Mouse (Mus musculus) embryo, embryonic 9.5 days (tissue): ENCODE data around the gene Sephs2.
"Not testable (repeated sequence)": the region's sequence is repeated elsewhere in the genome, so short reads cannot be mapped to it uniquely, and the experiment has no call there.

Source experiments
- DNase-seq: peaks from one replicate; pipeline ENCODE4 v3.0.0-alpha.2; 2017; ENCODE audit errors: extremely low spot score

The Sephs2 gene

DNA sequence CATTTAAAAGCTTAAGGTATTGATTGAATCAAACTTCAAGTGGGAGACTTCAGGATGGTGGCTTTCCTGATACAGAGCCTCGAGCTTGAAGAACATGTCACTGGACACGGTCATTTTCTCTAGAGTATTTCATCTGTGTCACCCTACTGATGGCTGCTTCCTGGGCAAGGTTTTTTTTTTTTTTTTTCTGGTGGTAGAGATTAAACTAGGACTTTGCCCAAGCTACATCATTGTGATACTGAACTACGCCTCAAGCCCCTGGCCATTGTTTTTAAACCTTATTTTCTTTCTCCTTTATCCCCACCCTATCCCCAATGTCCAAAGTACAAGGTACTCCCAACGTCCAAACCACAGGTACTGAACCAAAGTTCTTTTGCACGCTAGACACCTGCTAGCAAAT is 3.2 kb downstream of the Sephs2 start:
- no peak for DNase-seq

DNA sequence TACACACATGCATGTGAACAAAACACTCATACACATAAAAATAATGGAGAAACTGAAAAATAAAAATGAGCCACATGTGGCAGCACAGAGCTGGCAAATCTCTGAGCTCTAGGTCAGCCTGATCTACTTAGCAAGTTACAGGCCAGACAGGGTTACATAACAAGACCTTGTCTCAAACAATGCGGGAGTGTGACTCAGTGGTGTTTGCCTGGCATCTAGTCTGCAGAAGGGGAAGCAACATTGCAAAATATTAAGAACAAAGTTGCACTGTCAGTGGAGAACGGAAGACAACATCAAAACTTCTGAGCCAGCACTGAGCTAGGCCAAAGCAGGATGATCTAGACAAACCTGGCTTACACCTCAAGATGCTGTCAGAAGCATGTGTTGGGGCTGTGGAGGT is 3.6 kb downstream of the Sephs2 start:
- no peak for DNase-seq

DNA sequence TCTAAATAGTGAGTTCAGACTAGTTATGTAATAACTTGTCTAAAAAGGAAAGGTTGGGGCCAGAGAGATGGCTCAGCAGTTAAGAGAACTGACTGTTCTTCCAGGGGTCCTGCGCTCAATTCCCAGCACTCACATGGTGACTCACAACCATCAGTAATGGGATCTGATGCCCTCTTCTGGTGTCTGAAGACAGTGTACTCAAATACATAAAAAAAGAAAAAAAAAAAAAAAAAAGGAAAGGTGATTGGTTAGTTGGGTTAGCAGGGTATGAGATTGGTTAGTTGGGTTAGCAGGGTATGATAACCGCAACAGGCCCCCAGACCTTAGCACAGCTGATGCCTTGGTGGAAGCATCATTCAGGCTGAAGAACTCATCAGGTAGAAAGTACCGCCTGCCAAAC is 10.3 kb downstream of the Sephs2 start:
- DNase-seq: no peak

DNA sequence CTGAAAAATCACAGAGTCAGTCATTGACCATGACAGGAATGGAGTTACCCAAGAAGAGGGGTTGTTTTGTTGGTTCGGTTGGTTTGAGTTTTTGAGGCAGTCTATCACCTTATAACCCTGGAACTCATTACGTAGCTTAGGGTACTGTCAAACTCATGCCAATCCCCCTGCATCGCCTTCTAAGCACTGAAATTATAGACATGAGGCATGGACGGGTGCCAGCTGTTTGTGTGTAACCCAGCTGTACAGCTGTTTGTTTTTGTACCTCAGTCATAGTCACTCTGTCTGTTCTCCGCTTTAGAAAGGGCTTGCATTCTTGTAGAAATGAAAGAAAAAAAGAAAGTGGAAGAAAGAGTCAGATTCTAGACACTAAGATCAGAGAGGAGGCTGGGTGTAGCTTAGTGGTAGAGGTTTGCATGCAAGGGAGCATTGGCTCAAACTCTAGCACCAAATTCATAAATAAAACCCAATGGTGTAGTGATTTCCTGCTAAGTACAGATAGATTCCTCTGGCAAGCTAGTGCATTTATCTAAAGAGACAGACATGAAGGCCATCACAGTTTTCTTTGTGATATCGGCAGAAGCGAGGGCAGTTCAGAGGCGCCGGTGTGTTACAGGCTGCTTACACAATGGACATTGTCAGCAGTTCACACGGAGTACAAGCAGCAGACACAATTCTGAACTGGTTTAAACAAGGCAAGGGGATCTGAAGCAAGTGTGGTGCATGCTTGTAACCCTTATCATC is 11.5 kb downstream of the Sephs2 start:
- no peak for DNase-seq

DNA sequence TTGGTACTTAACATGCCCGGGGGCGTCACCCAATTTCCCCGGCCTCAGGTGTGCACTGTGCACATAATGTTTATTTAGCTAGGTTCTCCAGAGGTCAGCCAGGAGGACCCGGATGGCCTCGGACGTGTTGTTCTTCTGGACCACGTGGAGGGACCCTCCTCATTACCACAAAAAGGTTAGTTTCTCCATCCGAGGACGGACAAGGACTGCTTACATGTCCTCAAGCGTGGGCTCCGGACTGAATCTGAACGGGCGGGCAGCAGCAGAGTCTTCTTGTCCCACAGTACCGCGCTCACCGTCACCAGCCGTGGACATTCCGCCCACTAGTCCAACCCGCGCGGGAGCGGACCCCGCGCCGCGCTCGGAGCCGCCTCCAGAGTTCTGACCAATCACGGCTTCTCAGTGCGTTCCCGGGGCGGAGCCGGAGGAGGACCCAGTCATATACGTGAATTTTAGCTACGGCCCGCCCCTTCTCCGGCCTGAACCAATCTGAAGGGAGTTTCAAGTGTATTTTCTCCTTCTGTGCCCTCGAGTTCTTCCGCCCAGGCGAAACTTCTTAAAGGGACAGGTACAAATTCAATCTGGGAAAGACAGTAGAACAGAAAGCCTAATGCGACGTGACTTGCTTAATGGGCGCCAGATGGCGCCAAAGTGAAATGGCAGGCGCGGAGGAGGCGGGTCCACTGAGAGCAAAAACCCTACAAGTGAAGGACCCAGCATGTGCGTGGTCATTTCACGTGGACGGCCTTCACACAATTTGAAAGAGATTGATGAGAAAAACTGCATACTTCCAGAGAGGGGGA is 13.3 kb downstream of the Sephs2 start, which contains the start of gene Dctpp1:
Gene Dctpp1, minus strand, starts transcription at position 401 of the 803 bp plus-strand sequence.
- peak; percentile 96 for DNase-seq

DNA sequence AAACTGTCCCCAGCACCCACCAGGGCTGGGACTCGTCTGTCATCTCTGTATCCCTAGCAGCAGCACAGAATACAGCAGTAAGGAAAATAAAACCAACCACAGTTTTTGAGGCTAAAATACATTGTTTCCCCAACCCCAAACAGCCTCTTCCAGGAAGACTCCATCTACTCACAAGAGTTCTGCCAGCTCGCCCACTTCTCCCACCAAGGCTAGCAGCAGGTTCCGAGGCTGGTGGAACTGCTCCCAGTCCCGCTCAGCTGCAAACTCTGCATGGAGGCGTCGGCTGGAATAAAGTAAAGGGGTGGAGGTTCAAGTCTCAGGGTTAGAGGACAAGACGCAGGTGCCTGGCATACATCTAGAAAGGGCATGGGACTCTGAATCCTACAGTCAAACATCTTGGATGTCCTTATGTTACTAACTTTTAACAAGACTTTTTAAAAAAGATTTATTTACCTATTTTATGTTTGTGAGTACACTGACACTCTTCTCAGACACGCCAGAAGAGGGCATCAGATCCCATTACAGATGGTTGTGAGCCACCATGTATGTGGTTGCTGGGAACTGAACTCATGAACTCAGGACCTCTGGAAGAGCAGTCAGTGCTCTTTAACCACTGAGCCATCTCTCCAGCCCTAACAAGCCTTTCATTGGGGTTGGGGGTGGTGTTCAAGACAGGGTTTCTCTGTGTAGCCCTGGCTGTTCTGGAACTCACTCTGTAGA is 14.5 kb downstream of the Sephs2 start:
- no peak for DNase-seq

DNA sequence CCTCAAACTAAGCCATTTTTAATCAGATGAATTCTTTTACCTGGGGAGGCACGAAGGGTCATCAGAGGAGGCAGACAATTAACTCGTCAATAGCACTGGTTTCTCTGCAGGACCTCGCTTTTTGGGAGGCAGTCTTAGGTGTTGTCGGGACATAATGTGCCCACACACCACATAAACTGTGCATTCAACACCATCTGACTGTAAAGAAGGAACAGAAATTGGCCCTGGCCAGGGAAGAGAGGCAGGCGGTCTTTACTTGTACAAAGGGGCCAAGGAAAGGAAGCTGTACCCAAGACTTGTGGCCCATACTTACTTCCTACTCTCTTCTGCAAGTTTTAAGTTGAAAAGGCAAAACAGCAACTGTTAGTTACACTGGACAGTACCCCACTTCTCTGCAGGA is 17.3 kb downstream of the Sephs2 start:
- DNase-seq: no peak

DNA sequence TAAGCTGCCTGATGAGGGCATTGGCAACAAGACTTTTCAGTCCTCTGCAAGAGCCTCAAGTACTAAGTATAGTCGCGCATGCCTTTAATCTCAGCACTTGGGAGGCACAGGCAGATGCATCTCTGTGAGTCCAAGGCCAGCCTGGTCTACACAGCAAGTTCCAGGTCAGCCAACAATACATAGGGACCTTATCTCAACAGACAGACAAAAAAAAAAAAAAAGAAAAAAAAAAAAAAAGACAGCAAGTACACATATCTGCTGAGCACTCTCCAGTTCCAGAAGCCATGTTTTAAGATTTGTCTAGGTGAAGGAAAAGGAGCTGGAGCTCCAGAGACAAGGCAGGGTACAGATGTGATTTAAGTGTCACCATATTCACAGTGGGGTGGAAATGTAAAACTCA is 17.9 kb downstream of the Sephs2 start:
- no peak for DNase-seq

DNA sequence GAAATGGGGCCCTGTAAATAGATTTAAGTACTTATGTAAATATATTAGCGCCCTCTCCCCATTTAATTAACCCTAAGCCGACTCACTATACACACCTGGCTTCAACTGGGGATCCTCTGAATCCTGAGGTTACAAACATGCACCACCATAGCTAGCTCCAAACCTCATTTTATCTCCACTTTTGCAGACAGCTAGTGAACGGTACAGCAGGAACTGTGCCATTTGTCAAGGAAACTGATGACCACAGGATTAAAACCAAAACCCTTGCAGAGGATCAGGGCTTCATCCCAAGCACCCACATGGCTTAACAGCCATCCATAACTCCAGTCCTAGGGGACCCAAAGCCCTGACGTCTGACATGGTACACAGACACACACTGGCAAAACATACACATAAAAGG is 18.8 kb downstream of the Sephs2 start:
- no peak for DNase-seq

DNA sequence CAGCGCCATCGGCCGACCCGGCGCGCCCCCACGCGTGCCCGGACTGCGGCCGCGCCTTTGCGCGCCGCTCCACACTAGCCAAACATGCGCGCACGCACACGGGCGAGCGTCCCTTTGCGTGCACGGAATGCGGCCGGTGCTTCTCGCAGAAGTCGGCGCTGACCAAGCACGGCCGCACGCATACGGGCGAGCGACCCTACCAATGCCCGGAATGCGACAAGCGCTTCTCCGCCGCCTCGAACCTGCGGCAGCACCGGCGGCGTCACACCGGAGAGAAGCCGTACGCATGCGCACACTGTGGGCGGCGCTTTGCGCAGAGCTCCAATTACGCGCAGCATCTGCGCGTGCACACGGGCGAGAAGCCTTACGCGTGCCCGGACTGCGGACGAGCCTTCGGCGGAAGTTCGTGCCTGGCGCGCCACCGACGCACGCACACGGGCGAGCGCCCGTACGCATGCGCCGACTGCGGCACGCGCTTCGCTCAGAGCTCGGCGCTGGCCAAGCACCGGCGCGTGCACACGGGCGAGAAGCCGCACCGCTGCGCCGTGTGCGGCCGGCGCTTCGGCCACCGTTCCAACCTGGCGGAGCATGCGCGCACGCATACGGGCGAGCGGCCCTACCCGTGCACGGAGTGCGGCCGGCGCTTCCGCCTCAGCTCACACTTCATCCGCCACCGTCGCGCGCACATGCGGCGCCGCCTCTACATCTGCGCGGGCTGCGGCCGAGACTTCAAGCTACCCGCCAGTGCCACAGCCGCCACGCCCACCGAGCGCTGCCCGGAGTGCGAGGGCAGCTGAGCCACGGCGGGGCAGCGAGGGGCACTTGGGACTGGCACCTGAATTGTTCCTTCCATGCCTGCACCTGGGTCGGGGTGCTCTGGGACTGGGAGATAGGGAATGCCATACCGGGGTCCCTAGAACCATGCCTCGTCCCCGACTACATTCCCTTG is 19.8 kb downstream of the Sephs2 start:
- DNase-seq: peak; percentile 91

DNA sequence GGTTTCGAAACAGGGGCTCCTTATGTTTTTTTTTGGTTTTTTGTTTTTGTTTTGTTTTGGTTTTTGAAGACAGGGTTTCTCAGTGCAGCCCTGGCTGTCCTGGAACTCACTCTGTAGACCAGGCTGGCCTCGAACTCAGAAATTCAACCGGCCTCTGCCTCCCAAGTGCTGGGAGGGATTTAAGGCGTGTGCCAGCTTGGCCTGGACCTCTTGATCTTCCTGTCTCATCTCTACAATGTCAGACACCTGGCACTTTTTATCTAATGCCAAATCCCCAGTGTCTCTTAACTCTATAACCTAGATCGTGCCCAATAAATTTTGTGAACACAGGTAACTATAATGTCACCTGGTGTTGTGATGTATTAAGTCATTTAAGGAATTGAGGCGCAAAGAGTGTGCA is 20.5 kb downstream of the Sephs2 start:
- no peak for DNase-seq

DNA sequence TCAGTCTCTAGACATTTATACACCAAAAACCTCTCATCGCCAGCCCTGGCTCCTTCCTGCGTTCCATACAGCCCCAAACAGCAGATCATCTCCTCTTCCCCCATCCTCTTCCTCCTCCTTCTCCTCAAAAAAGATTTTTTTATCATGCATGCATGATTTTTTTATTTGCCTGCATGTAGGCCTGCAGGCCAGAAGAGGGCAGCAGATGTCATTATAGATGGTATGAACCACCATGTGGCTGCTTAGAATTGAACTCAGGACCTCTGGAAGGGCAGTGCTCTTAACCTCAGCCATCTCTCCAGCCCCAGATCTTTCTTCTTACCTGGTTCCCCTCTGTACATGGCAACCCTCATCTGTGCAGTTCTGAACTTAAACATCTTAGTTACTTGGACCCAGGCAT is 21.4 kb downstream of the Sephs2 start:
- no peak for DNase-seq

DNA sequence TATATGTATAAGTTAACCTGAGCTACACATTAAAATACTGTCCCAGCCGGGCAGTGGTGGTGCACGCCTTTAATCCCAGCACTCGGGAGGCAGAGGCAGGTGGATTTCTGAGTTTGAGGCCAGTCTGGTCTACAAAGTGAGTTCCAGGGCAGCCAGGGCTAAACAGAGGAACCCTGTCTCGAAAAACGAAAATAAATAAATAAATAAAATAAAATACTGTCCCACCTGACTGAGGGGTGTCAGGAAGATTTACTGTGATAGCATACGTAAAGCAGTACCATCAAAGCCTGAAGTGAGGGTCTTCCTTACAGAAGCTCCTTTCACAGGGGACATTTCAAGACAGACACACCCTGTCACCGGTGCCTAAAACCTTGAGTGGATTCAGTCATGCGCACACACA is 23.3 kb downstream of the Sephs2 start:
- not testable (repeated sequence) for DNase-seq

DNA sequence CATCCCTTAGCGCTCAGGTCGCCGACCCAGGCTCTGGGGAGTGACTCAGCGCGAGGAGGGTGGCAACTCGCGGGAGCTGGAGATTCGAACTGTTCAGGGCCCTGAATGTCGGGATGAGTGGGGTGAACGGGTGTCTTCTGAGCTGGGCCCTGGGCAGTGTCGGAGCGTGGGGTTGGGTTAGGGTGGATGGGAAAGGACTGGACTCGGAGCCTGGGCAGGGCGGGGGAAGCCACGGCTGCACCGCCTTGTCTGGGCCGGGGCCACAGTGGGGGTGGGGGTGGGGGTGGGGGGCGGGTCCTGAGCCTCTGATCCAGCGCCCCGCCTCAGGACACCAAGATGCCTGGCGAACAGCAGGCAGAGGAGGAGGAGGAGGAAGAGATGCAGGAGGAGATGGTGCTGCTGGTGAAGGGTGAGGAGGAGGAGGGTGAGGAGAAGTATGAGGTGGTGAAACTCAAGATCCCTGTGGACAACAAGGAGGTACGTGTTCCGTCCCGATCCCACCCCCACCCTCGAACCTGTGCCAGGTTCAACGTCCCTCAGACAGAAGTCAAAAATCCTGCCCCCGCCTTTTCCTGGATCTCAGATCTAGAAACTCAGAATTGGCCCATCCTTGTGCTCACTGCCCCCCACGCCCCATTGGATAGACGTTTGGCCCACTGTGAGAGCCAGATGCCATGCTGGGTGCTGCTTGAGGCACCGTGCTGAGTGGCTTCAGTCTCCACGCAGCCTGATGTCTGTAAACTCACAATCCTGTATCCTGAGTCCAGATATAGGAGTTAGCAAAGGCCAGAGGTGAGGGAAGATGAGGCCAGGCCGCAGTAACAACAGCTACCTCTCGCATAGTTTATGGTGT is 29.0 kb downstream of the Sephs2 start:
- no peak for DNase-seq

DNA sequence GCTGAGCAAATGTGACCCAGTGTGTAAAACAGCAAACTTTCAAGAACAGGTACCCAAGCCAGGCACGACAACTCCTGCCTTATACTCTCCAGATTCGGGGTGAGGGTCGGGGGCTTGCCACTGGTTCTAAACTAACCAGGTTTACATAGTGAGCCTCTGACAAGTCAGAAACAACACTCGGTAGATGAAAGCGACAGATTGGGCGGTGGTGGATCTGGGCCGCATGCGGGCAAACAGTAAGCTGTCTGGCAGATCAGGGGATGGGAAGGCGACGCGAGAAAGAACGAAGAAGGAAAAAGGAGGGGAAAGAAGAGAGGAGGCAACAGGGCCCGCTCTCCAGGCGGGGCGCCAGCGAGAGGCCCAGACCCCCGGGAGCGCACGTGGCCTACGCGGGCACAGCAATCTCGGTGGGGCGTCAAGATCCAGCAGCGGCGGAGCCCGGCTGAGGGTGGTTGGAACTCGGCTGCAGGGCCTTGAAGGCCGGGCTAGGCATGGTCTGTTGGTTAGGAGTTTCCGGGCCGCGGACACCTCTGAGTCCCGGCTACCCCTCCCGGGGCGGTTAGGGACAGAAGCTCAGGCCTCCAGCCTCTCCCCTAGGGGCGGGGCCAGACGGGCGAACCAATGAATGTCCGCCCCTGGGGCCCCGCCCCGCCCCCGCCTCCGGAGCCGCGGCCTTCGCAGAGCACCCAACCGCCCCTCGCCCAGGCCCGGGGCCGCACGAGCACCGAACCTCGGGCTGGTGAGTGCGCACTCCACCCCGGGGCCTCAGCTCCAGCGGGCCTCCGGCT is 29.8 kb downstream of the Sephs2 start, which contains the start of gene Zfp771:
Gene Zfp771, plus strand, starts transcription at position 405 of the 788 bp plus-strand sequence.
- peak; percentile 96 for DNase-seq

DNA sequence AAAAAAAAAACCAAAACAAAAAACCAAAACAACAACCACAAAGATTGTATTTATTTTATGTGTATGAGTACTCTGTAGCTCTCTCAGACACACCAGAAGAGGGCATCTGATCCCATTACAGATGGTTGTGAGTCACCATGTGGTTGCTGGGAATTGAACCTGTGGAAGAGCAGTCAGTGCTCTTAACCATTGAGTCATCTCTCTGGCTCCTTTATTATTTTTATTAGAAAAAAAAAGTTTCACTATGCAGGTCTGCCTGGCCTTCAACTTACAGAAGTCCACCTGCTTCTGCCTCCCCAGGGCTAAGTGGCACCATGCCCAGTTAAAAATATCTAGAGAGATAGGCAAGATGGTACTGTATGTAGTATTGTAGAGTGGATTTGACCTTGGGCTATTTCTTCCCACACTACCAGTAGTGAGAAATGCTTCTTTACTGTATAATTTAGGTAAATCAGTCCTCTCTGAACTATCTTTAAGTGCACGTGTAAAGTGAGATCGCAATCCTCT is 30.4 kb downstream of the Sephs2 start:
- no peak for DNase-seq

DNA sequence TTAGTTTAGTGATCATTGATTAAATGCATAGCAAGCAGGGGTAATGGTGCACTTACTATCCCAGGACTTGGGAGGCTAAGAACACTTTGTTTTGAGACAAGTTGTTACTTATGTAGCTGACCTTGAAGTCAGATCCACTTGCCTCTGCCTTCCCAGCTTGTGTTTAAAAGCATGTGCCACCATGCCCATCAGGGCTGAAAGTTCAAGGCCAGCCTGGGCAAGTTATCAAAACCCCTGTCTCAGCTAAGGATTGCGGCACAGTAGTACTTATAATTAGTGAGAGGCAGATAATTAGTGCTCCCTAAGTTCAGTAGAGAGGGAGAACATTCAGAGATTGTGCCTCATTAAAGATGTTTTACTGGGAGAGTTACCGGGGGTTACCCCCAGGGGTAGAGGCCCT is 39.1 kb downstream of the Sephs2 start:
- DNase-seq: no peak

DNA sequence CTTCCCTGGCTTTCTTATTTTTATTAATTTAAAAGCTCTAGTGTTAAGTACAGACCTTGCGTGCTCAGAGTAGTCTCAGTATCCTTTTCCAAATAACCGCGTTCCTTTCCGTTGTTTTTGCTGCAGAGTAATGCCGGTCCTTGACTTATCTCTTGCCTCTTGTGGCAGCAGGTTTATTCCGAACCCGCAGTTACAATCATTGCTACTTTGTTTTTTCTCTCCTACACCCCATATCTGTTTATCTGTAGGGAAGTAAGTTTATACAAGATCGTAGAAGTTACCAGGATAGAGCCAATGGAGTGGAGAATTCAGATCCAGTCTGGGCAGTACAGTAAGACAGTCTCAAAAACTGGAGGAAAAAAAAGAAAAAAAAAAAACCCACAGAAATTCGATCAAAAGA is 40.1 kb downstream of the Sephs2 start:
- no peak for DNase-seq

DNA sequence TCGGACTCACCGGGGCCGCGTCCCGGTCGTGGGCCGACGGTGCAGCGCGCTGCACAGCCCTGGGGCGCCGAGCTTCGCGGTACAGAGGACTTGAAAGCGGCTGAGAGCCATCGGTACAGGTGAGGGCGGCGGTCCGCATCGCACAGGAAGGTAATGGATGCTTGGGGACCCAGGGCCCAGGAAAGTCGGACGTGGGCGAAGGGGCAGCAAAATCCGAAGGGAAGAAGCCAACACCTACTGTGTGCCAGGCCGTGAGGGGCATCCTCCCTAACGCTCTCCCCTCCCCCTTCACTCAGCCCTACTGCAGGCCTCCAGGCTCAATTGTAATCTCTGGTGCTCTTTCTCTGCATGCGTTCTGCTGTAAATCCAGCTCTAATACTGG is 40.5 kb downstream of the Sephs2 start:
- DNase-seq: no peak
